8 mouse cellular contexts compared by ENCODE assay signal in the genomic region with DNA sequence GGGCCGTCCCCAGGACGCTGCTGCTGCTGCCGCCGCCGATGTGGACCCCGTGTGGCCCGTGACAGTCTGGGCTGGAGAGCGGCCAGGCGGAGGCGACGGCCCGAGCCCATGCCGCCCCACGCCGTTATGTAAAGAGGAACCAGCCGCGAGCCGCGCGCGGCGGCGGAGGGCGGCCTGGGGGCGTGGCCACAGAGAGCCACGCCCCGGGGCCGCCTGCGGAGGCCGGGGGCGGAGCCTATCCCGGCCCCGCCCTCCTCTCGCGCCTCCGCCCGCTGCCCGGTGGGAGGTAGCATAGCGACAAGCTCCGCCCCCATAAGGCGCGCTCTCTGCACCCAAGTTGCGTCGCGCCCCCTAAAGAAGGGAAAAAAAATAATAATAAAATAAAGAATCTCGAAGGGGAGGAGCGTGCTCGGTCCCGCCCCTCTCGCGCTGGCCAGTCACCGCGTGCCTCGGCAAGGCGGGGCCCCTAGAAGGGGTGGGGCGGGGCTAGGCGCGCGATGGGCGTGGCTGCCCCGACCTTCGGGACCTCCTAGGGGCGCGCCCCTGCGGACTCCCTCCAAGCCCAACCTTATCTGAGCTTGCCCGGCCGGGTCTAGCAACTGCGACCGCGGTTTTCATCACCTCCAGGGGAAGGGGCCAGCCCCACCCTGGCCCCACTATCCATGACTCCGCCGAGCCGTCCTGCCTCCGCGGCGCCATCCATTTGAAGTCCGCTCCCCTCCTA. TPM values are rescaled to one million over a fixed set of nuclear protein-coding genes. Genes with fewer than 3 reads are reported as not detected.
DNase-seq lines count a peak whose midpoint lies in the region; ATAC-seq and TF ChIP-seq lines count a peak whose summit lies in the region.

No protein-coding gene starts in this region.

- peak; percentile 66 for ATAC-seq in kidney, embryonic 15.5 days (replicated peaks; ENCODE audit: low FRiP score)
- ATAC-seq in liver, embryonic 11.5 days (replicated peaks; ENCODE audit: low FRiP score): peak; percentile 88

- peak; percentile 33; the same call in 1 of the 2 replicates for TF ChIP-seq POLR2A in bone marrow macrophage, adult 2 months (IDR thresholded peaks at IDR 0.05; ENCODE audit: borderline replicate concordance, low read depth, low read length)
- peak; percentile 94 for TF ChIP-seq POLR2A in embryonic fibroblast, embryonic 13.5 days (IDR thresholded peaks at IDR 0.05; ENCODE audit: low read depth, low read length)
- peak; percentile 96 for TF ChIP-seq POLR2A in myocyte (IDR thresholded peaks at IDR 0.05; ENCODE audit: insufficient read length, low read depth)

- H3K79me2 ChIP-seq in C2C12 (ENCODE audit: control insufficient read depth, insufficient read depth) (peaks cover 48% of the 10 kb centered on the region), myocyte (ENCODE audit: control insufficient read depth, insufficient read depth) (peaks cover 44% of the 10 kb centered on the region)

- H3K4me1 ChIP-seq in bone marrow macrophage, adult 2 months (ENCODE audit: control insufficient read depth, insufficient read depth, low read length): peaks cover 23% of the 10 kb centered on the region
- peaks cover 14% of the 10 kb centered on the region for H3K4me1 ChIP-seq in embryonic fibroblast, embryonic 13.5 days (ENCODE audit: control insufficient read depth, insufficient read depth, low read length)
- H3K4me1 ChIP-seq in heart, embryonic 10.5 days: peaks cover 69% of the 10 kb centered on the region
- peaks cover 67% of the 10 kb centered on the region for H3K4me1 ChIP-seq in kidney, embryonic 15.5 days
- peaks cover 55% of the 10 kb centered on the region for H3K4me1 ChIP-seq in liver, embryonic 11.5 days (replicated peaks; ENCODE audit: control insufficient read depth, insufficient read depth, low read length)

- peaks cover 38% of the 10 kb centered on the region for H3K79me3 ChIP-seq in C2C12 (ENCODE audit: low read depth)

- no peaks in the 10 kb centered on the region for H3K9me3 ChIP-seq in heart, embryonic 10.5 days
- no peaks in the 10 kb centered on the region for H3K9me3 ChIP-seq in kidney, embryonic 15.5 days (replicated peaks)
- H3K9me3 ChIP-seq in liver, embryonic 11.5 days (ENCODE audit: control insufficient read depth, low read length): no peaks in the 10 kb centered on the region

- H3K9ac ChIP-seq in kidney, embryonic 15.5 days: peak overlapping the region; percentile 65
- H3K9ac ChIP-seq in liver, embryonic 11.5 days (ENCODE audit: low read depth, low read length): peak overlapping the region; percentile 89

- peak overlapping the region; percentile 99 for H3K27ac ChIP-seq in bone marrow macrophage, adult 2 months (ENCODE audit: insufficient read depth, low read depth, low read length)
- H3K27ac ChIP-seq in embryonic fibroblast, embryonic 13.5 days (ENCODE audit: insufficient read depth, low read length): peak overlapping the region; percentile 98
- H3K27ac ChIP-seq in heart, embryonic 10.5 days: peak overlapping the region; percentile 94
- H3K27ac ChIP-seq in kidney, embryonic 15.5 days: peak overlapping the region; percentile 89
- H3K27ac ChIP-seq in liver, embryonic 11.5 days (ENCODE audit: low read depth, low read length): peak overlapping the region; percentile 89

- no peaks in the 10 kb centered on the region for H3K27me3 ChIP-seq in C2C12 (ENCODE audit: control insufficient read depth, insufficient read depth, insufficient read length)
- peaks cover 11% of the 10 kb centered on the region for H3K27me3 ChIP-seq in heart, embryonic 10.5 days (ENCODE audit: insufficient read depth, poor library complexity, severe bottlenecking)
- no peaks in the 10 kb centered on the region for H3K27me3 ChIP-seq in kidney, embryonic 15.5 days
- no peaks in the 10 kb centered on the region for H3K27me3 ChIP-seq in liver, embryonic 11.5 days (replicated peaks; ENCODE audit: control insufficient read depth, insufficient read depth, low read length)
- H3K27me3 ChIP-seq in myocyte (ENCODE audit: control insufficient read depth, insufficient read depth, insufficient read length): no peaks in the 10 kb centered on the region

- H3ac ChIP-seq in C2C12 (ENCODE audit: control insufficient read depth, insufficient read length, low read depth) (peak overlapping the region; percentile 71), myocyte (ENCODE audit: control insufficient read depth, insufficient read length) (peak overlapping the region; percentile 95)

- H3K36me3 ChIP-seq in C2C12 (ENCODE audit: control insufficient read depth, insufficient read depth) (peaks cover 7% of the 10 kb centered on the region), myocyte (ENCODE audit: control insufficient read depth, insufficient read depth) (no peaks in the 10 kb centered on the region)
- H3K36me3 ChIP-seq in heart, embryonic 10.5 days: 0 out of 2 replicates have a peak, but pooled peaks cover 7% of the 10 kb centered on the region
- H3K36me3 ChIP-seq in kidney, embryonic 15.5 days: 0 out of 2 replicates have a peak, but pooled peaks cover 3% of the 10 kb centered on the region
- H3K36me3 ChIP-seq in liver, embryonic 11.5 days (ENCODE audit: control insufficient read depth, insufficient read depth, low read length): 0 out of 2 replicates have a peak, but pooled peaks cover 2% of the 10 kb centered on the region

- DNase-seq in heart, embryonic 10.5 days (ENCODE audit: low spot score): peak; percentile 96
- peak; percentile 96 for DNase-seq in liver, embryonic 11.5 days (ENCODE audit: low spot score)
- peak; percentile 95 to 97 for DNase-seq in spleen, postnatal 4 days (ENCODE audit: low spot score in 2 of 2)

- under 1% methylated on average over 77 of the region's 77 CpGs for WGBS in heart, embryonic 10.5 days
- WGBS in kidney, embryonic 15.5 days: under 1% methylated on average over 63 of the region's 77 CpGs
- WGBS in liver, embryonic 11.5 days: under 1% methylated on average over 75 of the region's 77 CpGs

- no peak for TF ChIP-seq CTCF in C2C12 (IDR thresholded peaks at IDR 0.05; ENCODE audit: control insufficient read depth, insufficient read depth, insufficient read length)
- no peak for TF ChIP-seq CTCF in bone marrow macrophage, adult 2 months (IDR thresholded peaks at IDR 0.05; ENCODE audit: low read depth, low read length)
- no peak for TF ChIP-seq CTCF in embryonic fibroblast, embryonic 13.5 days (IDR thresholded peaks at IDR 0.05; ENCODE audit: borderline replicate concordance, insufficient read depth, low read length)

- peak overlapping the region; percentile 95 for H3K4me2 ChIP-seq in kidney, embryonic 15.5 days
- H3K4me2 ChIP-seq in liver, embryonic 11.5 days: peak overlapping the region; percentile 96
- H3K4me2 ChIP-seq in myocyte (ENCODE audit: low read depth): peak overlapping the region; percentile 75

- H3K4me3 ChIP-seq in C2C12 (ENCODE audit: insufficient read depth, poor library complexity, severe bottlenecking) (peak overlapping the region; percentile 79), myocyte (peak overlapping the region; percentile 85)
- peak overlapping the region; percentile 82 for H3K4me3 ChIP-seq in bone marrow macrophage, adult 2 months (ENCODE audit: insufficient read depth, low read length)
- peak overlapping the region; percentile 85 for H3K4me3 ChIP-seq in embryonic fibroblast, embryonic 13.5 days (ENCODE audit: insufficient read depth, low read length)
- peak overlapping the region; percentile 91 for H3K4me3 ChIP-seq in heart, embryonic 10.5 days
- H3K4me3 ChIP-seq in kidney, embryonic 15.5 days (replicated peaks): peak overlapping the region; percentile 75
- H3K4me3 ChIP-seq in liver, embryonic 11.5 days (ENCODE audit: low read depth, low read length): peak overlapping the region; percentile 81

TF ChIP-seq in C2C12, 6 proteins besides CTCF, POLR2A, EP300 and RAD21:
- TF ChIP-seq FOSL1 (IDR thresholded peaks at IDR 0.05; ENCODE audit: insufficient read depth, low read length, poor library complexity, severe bottlenecking) (no peak), USF1 (IDR thresholded peaks at IDR 0.05; ENCODE audit: low read depth) (no peak), MAX (IDR thresholded peaks at IDR 0.05) (no peak), CEBPB (IDR thresholded peaks at IDR 0.05; ENCODE audit: low read depth) (no peak)
TF ChIP-seq in C2C12: peak in this region for 0.

TF ChIP-seq in myocyte, 11 proteins besides CTCF, POLR2A, EP300 and RAD21 (continues in another document):
- TF ChIP-seq CEBPB (IDR thresholded peaks at IDR 0.05; ENCODE audit: insufficient read depth, poor library complexity, severe bottlenecking) (no peak), REST (IDR thresholded peaks at IDR 0.05; ENCODE audit: insufficient read depth, insufficient read length) (peak; percentile 7), SRF (IDR thresholded peaks at IDR 0.05; ENCODE audit: control insufficient read depth, insufficient read length, low read depth) (no peak), E2F4 (IDR thresholded peaks at IDR 0.05; ENCODE audit: insufficient read depth) (no peak), POLR2AphosphoS2 (IDR thresholded peaks at IDR 0.05; ENCODE audit: insufficient read length, low read depth) (peak; percentile 96), USF1 (IDR thresholded peaks at IDR 0.05; ENCODE audit: low read depth) (no peak), MAX (IDR thresholded peaks at IDR 0.05; ENCODE audit: low read depth) (no peak), TCF12 (IDR thresholded peaks at IDR 0.05; ENCODE audit: insufficient read depth, poor library complexity, severe bottlenecking) (no peak), TCF3 (IDR thresholded peaks at IDR 0.05; ENCODE audit: insufficient read length, low read depth) (no peak)

RNA-seq across cellular contexts. Expression of gene Sh2b3, which starts 0.6 kb away (rescaled TPM):
- polyA plus RNA-seq in C2C12 (2012; fragmentation: generic; extraction: Trizol): 46.2 TPM
- polyA plus RNA-seq in bone marrow macrophage, adult 2 months (2012; ENCODE audit: insufficient read depth, insufficient read length, missing spikeins): 69.5 and 77.5 TPM in 2 replicates
- polyA plus RNA-seq in embryonic fibroblast, embryonic 13.5 days (2011; ENCODE audit: insufficient read length, low read depth, missing spikeins): 21.1 and 23.6 TPM in 2 replicates
- polyA plus RNA-seq in heart, embryonic 10.5 days (2016; fragmentation: Nextera tagmentation; extraction: Ambion mirVana): 15.3 and 18.2 TPM in 2 replicates
- 18.6 and 19.4 TPM in 2 replicates for polyA plus RNA-seq in kidney, embryonic 15.5 days (2015; fragmentation: Nextera tagmentation; extraction: Ambion mirVana)
- polyA plus RNA-seq in liver, embryonic 11.5 days (2014; fragmentation: Nextera tagmentation; extraction: Ambion mirVana): 14.7 and 15.7 TPM in 2 replicates
- polyA plus RNA-seq in myocyte (2012; fragmentation: generic; extraction: Trizol): 37.4 TPM

RNA-seq across cellular contexts. Expression of gene Pheta1, which starts 11.9 kb away (rescaled TPM):
- polyA plus RNA-seq in C2C12 (2012; fragmentation: generic; extraction: Trizol) (12.9 TPM), myocyte (2012; fragmentation: generic; extraction: Trizol) (9.8 TPM)
- polyA plus RNA-seq in bone marrow macrophage, adult 2 months (2012; ENCODE audit: insufficient read depth, insufficient read length, missing spikeins): 6.5 and 6.6 TPM in 2 replicates
- 4.8 and 6.4 TPM in 2 replicates for polyA plus RNA-seq in embryonic fibroblast, embryonic 13.5 days (2011; ENCODE audit: insufficient read length, low read depth, missing spikeins)
- 20.1 and 32.4 TPM in 2 replicates for polyA plus RNA-seq in heart, embryonic 10.5 days (2016; fragmentation: Nextera tagmentation; extraction: Ambion mirVana)
- 27.7 and 29.0 TPM in 2 replicates for polyA plus RNA-seq in kidney, embryonic 15.5 days (2015; fragmentation: Nextera tagmentation; extraction: Ambion mirVana)
- 12.1 and 13.7 TPM in 2 replicates for polyA plus RNA-seq in liver, embryonic 11.5 days (2014; fragmentation: Nextera tagmentation; extraction: Ambion mirVana)

Comparison
In these comparisons a context has a peak if more than half of its experiments do, and no peak if none do; other contexts are left out.
1. Peak in every context shown above with its lines: DNase-seq, ATAC-seq, H3K4me3 ChIP-seq and H3K27ac ChIP-seq.
2. POLR2A ChIP-seq: peak in every context shown above with its lines; median percentile 96 in myocyte; 94 in embryonic fibroblast, embryonic 13.5 days; 33 in bone marrow macrophage, adult 2 months.